Mouse (Mus musculus): ENCODE measurements around the gene Zfp398. TPM values are rescaled to one million over a fixed set of nuclear protein-coding genes. Genes with fewer than 3 reads are reported as not detected.

The Zfp398 gene
- polyA plus RNA-seq (2017; shearing (Covaris generic)): 10 to 100 TPM; 10.2 to 11.4 TPM

GRCm38 (mm10) chr6:47835482-47835983 is at the start of gene Zfp398:
TSS of gene Zfp398 (plus strand) at chr6:47835661.
- ATAC-seq: peak; percentile 94

GRCm38 (mm10) chr6:47787941-47788736 is 47.3 kb upstream of the Zfp398 start:
- peak; percentile 81 for ATAC-seq

- no peak for ATAC-seq
Measured at GRCm38 (mm10) chr6:47788821-47789220, 46.6 kb upstream of the Zfp398 start.

- no peak for ATAC-seq
Measured at GRCm38 (mm10) chr6:47790745-47791144, 44.7 kb upstream of the Zfp398 start.

GRCm38 (mm10) chr6:47792533-47792932 is 42.9 kb upstream of the Zfp398 start:
- no peak for ATAC-seq

- no peak for ATAC-seq
Measured at GRCm38 (mm10) chr6:47793284-47793683, 42.2 kb upstream of the Zfp398 start.

- no peak for ATAC-seq
Measured at GRCm38 (mm10) chr6:47794106-47794830, 41.2 kb upstream of the Zfp398 start.

GRCm38 (mm10) chr6:47799079-47799478 is 36.4 kb upstream of the Zfp398 start:
- ATAC-seq: peak; percentile 68

GRCm38 (mm10) chr6:47805520-47805919 is 29.9 kb upstream of the Zfp398 start:
- no peak for ATAC-seq

GRCm38 (mm10) chr6:47807419-47807818 is 28.0 kb upstream of the Zfp398 start:
- no peak for ATAC-seq

GRCm38 (mm10) chr6:47808545-47808944 is 26.9 kb upstream of the Zfp398 start:
- no peak for ATAC-seq

GRCm38 (mm10) chr6:47809053-47809452 is 26.4 kb upstream of the Zfp398 start:
- no peak for ATAC-seq

GRCm38 (mm10) chr6:47810181-47810580 is 25.3 kb upstream of the Zfp398 start:
- no peak for ATAC-seq

- no peak for ATAC-seq
Measured at GRCm38 (mm10) chr6:47811324-47811723, 24.1 kb upstream of the Zfp398 start.

GRCm38 (mm10) chr6:47812271-47812915 is 23.1 kb upstream of the Zfp398 start:
- no peak for ATAC-seq

GRCm38 (mm10) chr6:47813257-47813878 is 22.1 kb upstream of the Zfp398 start, which contains the start of gene Pdia4:
TSS of gene Pdia4 (minus strand) at chr6:47813430.
- ATAC-seq: peak; percentile 93

- no peak for ATAC-seq
Measured at GRCm38 (mm10) chr6:47816151-47816550, 19.3 kb upstream of the Zfp398 start.

- no peak for ATAC-seq
Measured at GRCm38 (mm10) chr6:47818721-47819120, 16.7 kb upstream of the Zfp398 start.

- no peak for ATAC-seq
Measured at GRCm38 (mm10) chr6:47819626-47820325, 15.7 kb upstream of the Zfp398 start.

- ATAC-seq: no peak
Measured at GRCm38 (mm10) chr6:47821236-47821635, 14.2 kb upstream of the Zfp398 start.

GRCm38 (mm10) chr6:47821776-47822175 is 13.7 kb upstream of the Zfp398 start:
- no peak for ATAC-seq

GRCm38 (mm10) chr6:47824241-47824640 is 11.2 kb upstream of the Zfp398 start:
- no peak for ATAC-seq

Measured in activated CD4-positive, CD25-positive, alpha-beta regulatory T cell, adult 4 months (primary cell).